Mouse (Mus musculus) heart, postnatal 0 days (tissue): ENCODE measurements around the gene Ap2s1.

Experiments used
- CTCF ChIP-seq: IDR thresholded peaks from 2 replicates; pipeline ENCODE4 v1.5.1; 2016; ENCODE audit warnings: antibody characterized with exemption, control low read depth, low read depth
- EP300 ChIP-seq: IDR thresholded peaks from 2 replicates; pipeline ENCODE4 v1.6.1; 2016; ENCODE audit warnings: antibody characterized with exemption, low read depth

GRCm38 (mm10) chr7:16775888-16776287 is 37.7 kb downstream of the Ap2s1 start:
- no peak for TF ChIP-seq CTCF
- TF ChIP-seq EP300: no peak
